Mouse (Mus musculus): Measurements from ENCODE around the gene Gm973. TPM values are rescaled to one million over a fixed set of nuclear protein-coding genes. Genes with fewer than 3 reads are reported as not detected.

The Gm973 gene
- polyA plus RNA-seq, 1 experiment from 2014 or later = not detected

DNA sequence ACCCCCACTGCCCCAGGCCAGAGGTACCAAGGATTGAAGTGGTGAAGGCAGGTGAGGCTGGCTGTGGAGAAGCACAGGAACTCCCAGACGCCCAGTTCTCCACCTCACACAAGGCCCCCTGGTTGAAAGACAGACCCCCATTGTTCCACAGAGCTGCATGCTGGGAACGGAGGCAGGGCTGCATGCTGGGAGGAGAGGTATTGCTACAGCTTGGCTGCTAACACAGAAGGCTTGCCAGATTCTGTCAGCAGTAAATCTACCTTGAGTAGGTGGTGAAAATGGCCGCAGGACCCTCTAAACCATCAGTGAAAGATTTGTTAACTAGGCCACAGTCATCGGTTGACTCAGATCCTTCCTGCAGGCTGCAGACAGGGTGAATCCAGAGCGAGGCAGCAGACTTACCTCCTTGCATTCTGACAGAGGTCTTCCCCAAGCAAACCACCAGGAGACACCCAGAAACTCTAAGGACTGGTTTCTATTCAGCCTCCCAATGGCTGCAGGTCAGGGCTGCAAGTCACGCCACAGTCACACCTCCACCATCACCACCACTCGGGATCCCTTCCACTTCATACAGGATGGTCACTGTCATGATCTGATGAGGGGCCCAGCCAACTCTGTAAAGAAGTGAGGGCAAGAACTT is 33.1 kb downstream of the Gm973 start:
- WGBS (ENCODE audit: insufficient replicate concordance) = 61% methylated on average over 7 of the region's 7 CpGs
- no peak overlapping the region for H3K27ac ChIP-seq (replicated peaks)
- H3K9me3 ChIP-seq (replicated peaks) = no peaks in the 10 kb centered on the region
- H3K4me2 ChIP-seq = no peak overlapping the region
- H3K36me3 ChIP-seq (replicated peaks) = no peaks in the 10 kb centered on the region
- no peaks in the 10 kb centered on the region for H3K4me1 ChIP-seq (replicated peaks)
- no peak overlapping the region for H3K4me3 ChIP-seq (replicated peaks)
- H3K9ac ChIP-seq = no peak overlapping the region
- H3K27me3 ChIP-seq = 0 out of 2 replicates have a peak, but pooled peaks cover 3% of the 10 kb centered on the region
- ATAC-seq (ENCODE audit: insufficient read depth) = no peak

DNA sequence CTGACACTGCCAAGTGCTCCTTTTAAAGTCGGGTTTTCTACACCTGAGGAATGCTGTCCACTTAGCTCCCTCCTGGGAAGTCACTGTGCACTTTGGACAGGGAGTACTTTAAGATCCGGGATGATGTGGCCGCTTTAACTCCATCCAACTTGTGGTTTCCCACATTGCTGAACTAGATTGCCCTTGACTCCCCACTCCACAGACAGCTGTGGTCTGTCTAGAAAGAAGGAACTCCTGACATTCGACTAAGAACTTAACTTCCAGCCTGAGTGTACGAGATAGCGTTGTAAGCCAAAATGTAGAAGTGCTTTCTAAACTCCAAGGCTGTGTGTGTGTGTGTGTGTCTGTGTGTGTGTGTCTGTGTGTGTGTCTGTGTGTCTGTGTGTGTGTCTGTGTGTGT is 34.2 kb downstream of the Gm973 start:
- 12% methylated on average over 6 of the region's 6 CpGs for WGBS (ENCODE audit: insufficient replicate concordance)
- Histone ChIP-seq H3K36me3 (replicated peaks) (no peaks in the 10 kb centered on the region), H3K4me2 (no peak overlapping the region), H3K4me1 (replicated peaks) (no peaks in the 10 kb centered on the region), H3K4me3 (replicated peaks) (no peak overlapping the region), H3K27ac (replicated peaks) (no peak overlapping the region), H3K9ac (no peak overlapping the region), H3K27me3 (0 out of 2 replicates have a peak, but pooled peaks cover 3% of the 10 kb centered on the region), H3K9me3 (replicated peaks) (no peaks in the 10 kb centered on the region)
- no peak for ATAC-seq (ENCODE audit: insufficient read depth)

DNA sequence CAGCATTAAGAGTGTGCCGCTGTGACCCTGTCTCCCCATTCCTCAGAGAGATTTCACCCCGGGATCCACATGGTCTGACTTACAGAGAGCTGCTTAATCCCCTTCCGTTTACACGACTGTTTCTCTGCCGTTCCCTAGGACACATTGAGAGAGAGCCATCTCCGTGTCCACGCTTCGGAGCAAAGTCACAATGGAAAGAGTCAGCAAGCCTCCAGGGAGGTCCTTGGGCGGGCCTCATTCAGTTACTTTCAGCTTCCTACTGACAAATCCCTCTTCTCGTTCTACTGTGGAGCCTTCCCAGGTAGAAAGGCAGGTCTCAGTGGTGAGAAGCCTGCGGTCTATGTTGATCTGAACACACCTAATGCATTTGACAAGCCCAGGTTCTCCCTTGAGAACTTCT is 34.9 kb downstream of the Gm973 start:
- no peaks in the 10 kb centered on the region for H3K9me3 ChIP-seq (replicated peaks)
- no peak overlapping the region for H3K9ac ChIP-seq
- no peaks in the 10 kb centered on the region for H3K36me3 ChIP-seq (replicated peaks)
- whole genome bisulfite sequencing (ENCODE audit: insufficient replicate concordance) = 63% methylated on average over 11 of the region's 11 CpGs
- no peak overlapping the region for H3K27ac ChIP-seq (replicated peaks)
- H3K27me3 ChIP-seq = 0 out of 2 replicates have a peak, but pooled peaks cover 3% of the 10 kb centered on the region
- no peaks in the 10 kb centered on the region; the same call in 1 of the 2 replicates for H3K4me1 ChIP-seq (replicated peaks)
- ATAC-seq (ENCODE audit: insufficient read depth) = no peak
- H3K4me2 ChIP-seq = no peak overlapping the region
- H3K4me3 ChIP-seq (replicated peaks) = no peak overlapping the region

DNA sequence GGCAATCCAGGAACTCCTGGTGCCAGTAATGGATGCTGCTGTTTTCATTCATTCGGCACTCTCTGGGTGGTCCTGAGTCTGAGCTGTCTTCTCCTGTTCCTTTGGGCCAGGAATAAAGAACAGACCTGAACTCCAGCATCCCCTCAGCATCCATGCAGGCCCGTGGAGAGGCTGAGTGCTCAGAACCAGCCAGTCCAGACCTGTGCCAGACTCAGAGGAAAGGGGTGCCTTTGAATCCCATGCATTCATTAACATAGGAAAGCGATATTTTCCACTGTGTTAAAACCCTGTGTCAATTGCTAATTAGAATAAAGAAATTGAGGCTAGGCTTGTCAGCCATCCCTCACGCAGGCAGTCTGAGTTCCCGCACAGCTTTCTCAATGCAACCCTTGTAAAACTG is 37.6 kb downstream of the Gm973 start:
- H3K27ac ChIP-seq (replicated peaks) = no peak overlapping the region
- no peaks in the 10 kb centered on the region for H3K9me3 ChIP-seq (replicated peaks)
- 0 out of 2 replicates have a peak, but pooled peaks cover 3% of the 10 kb centered on the region for H3K27me3 ChIP-seq
- no peaks in the 10 kb centered on the region for H3K36me3 ChIP-seq (replicated peaks)
- H3K9ac ChIP-seq = no peak overlapping the region
- ATAC-seq (ENCODE audit: insufficient read depth) = no peak
- H3K4me1 ChIP-seq (replicated peaks) = no peaks in the 10 kb centered on the region; the same call in 1 of the 2 replicates
- no peak overlapping the region for H3K4me3 ChIP-seq (replicated peaks)
- no peak overlapping the region for H3K4me2 ChIP-seq
- WGBS (ENCODE audit: insufficient replicate concordance) = 63% methylated on average over 5 of the region's 5 CpGs

DNA sequence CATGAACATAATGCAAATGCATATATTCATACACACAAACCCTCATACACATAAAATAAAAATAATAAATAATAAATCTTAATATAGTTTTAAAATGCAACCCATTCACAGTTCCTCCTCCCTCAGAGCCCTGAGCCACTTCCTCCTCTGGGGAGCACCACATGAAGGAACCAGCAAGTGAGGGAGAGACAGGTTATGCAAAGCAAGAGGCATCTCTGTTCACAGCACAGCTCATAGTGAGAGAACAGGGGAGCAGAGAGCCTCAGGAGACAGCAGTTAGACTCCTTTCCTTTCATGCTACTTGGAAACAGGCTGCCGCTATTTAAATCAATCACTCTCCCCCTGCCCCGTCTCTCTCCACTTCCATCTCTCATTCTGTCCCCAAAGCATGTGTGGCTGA is 47.5 kb downstream of the Gm973 start:
- Histone ChIP-seq H3K4me1 (replicated peaks) (no peaks in the 10 kb centered on the region), H3K4me3 (replicated peaks) (no peak overlapping the region), H3K4me2 (no peak overlapping the region), H3K9ac (no peak overlapping the region), H3K27me3 (no peaks in the 10 kb centered on the region; the same call in 1 of the 2 replicates), H3K36me3 (replicated peaks) (no peaks in the 10 kb centered on the region), H3K27ac (replicated peaks) (no peak overlapping the region), H3K9me3 (replicated peaks) (no peaks in the 10 kb centered on the region)
- 70% methylated on average over 2 of the region's 2 CpGs for WGBS (ENCODE audit: insufficient replicate concordance)
- no peak for ATAC-seq (ENCODE audit: insufficient read depth)

GRCm38 (mm10) chr1:59565804-59566203 is 49.7 kb downstream of the Gm973 start:
- ATAC-seq (ENCODE audit: insufficient read depth) = no peak
- Histone ChIP-seq H3K9ac (no peak overlapping the region), H3K9me3 (replicated peaks) (no peaks in the 10 kb centered on the region), H3K4me1 (replicated peaks) (no peaks in the 10 kb centered on the region), H3K27me3 (no peaks in the 10 kb centered on the region; the same call in 1 of the 2 replicates), H3K27ac (replicated peaks) (no peak overlapping the region), H3K4me2 (no peak overlapping the region), H3K4me3 (replicated peaks) (no peak overlapping the region), H3K36me3 (replicated peaks) (no peaks in the 10 kb centered on the region)
- 31% methylated on average over 5 of the region's 5 CpGs for WGBS (ENCODE audit: insufficient replicate concordance)

- ATAC-seq (ENCODE audit: insufficient read depth) = no peak
- no peak overlapping the region for H3K4me2 ChIP-seq
- H3K4me3 ChIP-seq (replicated peaks) = no peak overlapping the region
- no peak overlapping the region for H3K27ac ChIP-seq (replicated peaks)
- no peak overlapping the region for H3K9ac ChIP-seq
- 62% methylated on average over 7 of the region's 7 CpGs for WGBS (ENCODE audit: insufficient replicate concordance)
- no peaks in the 10 kb centered on the region; the same call in 1 of the 2 replicates for H3K27me3 ChIP-seq
- no peaks in the 10 kb centered on the region for H3K4me1 ChIP-seq (replicated peaks)
- no peaks in the 10 kb centered on the region for H3K36me3 ChIP-seq (replicated peaks)
- no peaks in the 10 kb centered on the region for H3K9me3 ChIP-seq (replicated peaks)
Observed at GRCm38 (mm10) chr1:59566281-59566680, 50.2 kb downstream of the Gm973 start.

DNA sequence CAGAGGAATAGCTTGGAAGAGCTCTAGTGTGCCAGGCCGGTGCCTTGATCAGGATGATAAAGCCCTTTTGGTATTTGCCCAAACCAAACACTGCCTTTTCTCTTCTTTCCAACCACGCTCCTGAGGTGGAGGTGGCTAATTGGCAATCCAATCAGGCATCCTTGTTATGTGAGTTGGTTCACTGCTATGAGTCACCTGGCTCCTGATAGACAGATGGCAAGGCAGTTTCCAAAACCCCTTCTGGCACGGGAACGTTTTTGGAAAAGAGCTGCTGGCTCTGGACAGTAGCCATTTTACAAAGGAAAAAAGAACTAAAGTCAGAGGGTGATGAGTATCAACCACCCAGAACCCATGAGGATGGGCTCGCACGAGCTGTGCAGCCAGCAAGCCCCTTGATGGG is 50.9 kb downstream of the Gm973 start:
- H3K9ac ChIP-seq = no peak overlapping the region
- 61% methylated on average over 6 of the region's 6 CpGs for whole genome bisulfite sequencing (ENCODE audit: insufficient replicate concordance)
- no peaks in the 10 kb centered on the region for H3K9me3 ChIP-seq (replicated peaks)
- no peaks in the 10 kb centered on the region for H3K4me1 ChIP-seq (replicated peaks)
- H3K4me2 ChIP-seq = no peak overlapping the region
- ATAC-seq (ENCODE audit: insufficient read depth) = no peak
- no peaks in the 10 kb centered on the region; the same call in 1 of the 2 replicates for H3K27me3 ChIP-seq
- H3K27ac ChIP-seq (replicated peaks) = no peak overlapping the region
- no peaks in the 10 kb centered on the region for H3K36me3 ChIP-seq (replicated peaks)
- no peak overlapping the region for H3K4me3 ChIP-seq (replicated peaks)

- no peaks in the 10 kb centered on the region for H3K4me1 ChIP-seq (replicated peaks)
- no peak for ATAC-seq (ENCODE audit: insufficient read depth)
- WGBS (ENCODE audit: insufficient replicate concordance) = 68% methylated on average over 4 of the region's 4 CpGs
Observed at GRCm38 (mm10) chr1:59567521-59567920, 51.5 kb downstream of the Gm973 start.

GRCm38 (mm10) chr1:59568283-59568682 is 52.2 kb downstream of the Gm973 start:
- no peak for ATAC-seq (ENCODE audit: insufficient read depth)
- no peaks in the 10 kb centered on the region; the same call in 1 of the 2 replicates for H3K27me3 ChIP-seq
- H3K27ac ChIP-seq (replicated peaks) = no peak overlapping the region
- H3K4me3 ChIP-seq (replicated peaks) = no peak overlapping the region
- H3K9me3 ChIP-seq (replicated peaks) = no peaks in the 10 kb centered on the region
- H3K9ac ChIP-seq = no peak overlapping the region
- H3K4me1 ChIP-seq (replicated peaks) = no peaks in the 10 kb centered on the region
- no peak overlapping the region for H3K4me2 ChIP-seq
- H3K36me3 ChIP-seq (replicated peaks) = no peaks in the 10 kb centered on the region
- WGBS (ENCODE audit: insufficient replicate concordance) = 71% methylated on average over 1 of the region's 1 CpGs

More at GRCm38 (mm10) chr1:59567521-59567920, 51.5 kb downstream of the Gm973 start:
- Histone ChIP-seq H3K9ac (no peak overlapping the region), H3K27me3 (no peaks in the 10 kb centered on the region; the same call in 1 of the 2 replicates), H3K4me2 (no peak overlapping the region), H3K9me3 (replicated peaks) (no peaks in the 10 kb centered on the region), H3K27ac (replicated peaks) (no peak overlapping the region), H3K36me3 (replicated peaks) (no peaks in the 10 kb centered on the region), H3K4me3 (replicated peaks) (no peak overlapping the region)

DNA sequence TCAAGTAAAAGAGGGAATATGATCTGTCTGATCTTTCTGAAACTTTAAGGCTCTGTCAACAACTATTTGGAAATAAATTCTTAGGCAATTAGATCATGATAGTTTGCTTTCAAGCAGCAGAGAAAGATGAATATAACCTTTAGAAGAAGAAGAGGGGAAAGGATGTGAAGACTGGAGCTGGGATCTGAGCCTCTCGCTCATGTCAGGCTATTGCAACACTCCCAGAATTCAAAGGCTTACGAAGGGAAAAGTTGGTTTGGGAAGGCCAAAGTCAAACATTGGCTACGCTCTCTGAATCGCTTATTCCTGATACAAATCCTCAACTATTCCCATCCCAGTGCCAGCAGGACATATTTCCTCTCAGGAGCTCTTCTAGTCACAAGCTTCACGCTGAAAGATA is 53.2 kb downstream of the Gm973 start:
- no peak for ATAC-seq (ENCODE audit: insufficient read depth)
- H3K4me2 ChIP-seq = no peak overlapping the region
- no peaks in the 10 kb centered on the region; the same call in 1 of the 2 replicates for H3K27me3 ChIP-seq
- no peak overlapping the region for H3K4me3 ChIP-seq (replicated peaks)
- H3K9ac ChIP-seq = no peak overlapping the region
- H3K27ac ChIP-seq (replicated peaks) = no peak overlapping the region
- no peaks in the 10 kb centered on the region for H3K9me3 ChIP-seq (replicated peaks)
- no peaks in the 10 kb centered on the region for H3K36me3 ChIP-seq (replicated peaks)
- no peaks in the 10 kb centered on the region for H3K4me1 ChIP-seq (replicated peaks)
- 67% methylated on average over 5 of the region's 5 CpGs for WGBS (ENCODE audit: insufficient replicate concordance)

- no peak for ATAC-seq (ENCODE audit: insufficient read depth)
- no peaks in the 10 kb centered on the region for H3K4me1 ChIP-seq (replicated peaks)
Observed at GRCm38 (mm10) chr1:59570767-59571166, 54.7 kb downstream of the Gm973 start.

More at GRCm38 (mm10) chr1:59570767-59571166, 54.7 kb downstream of the Gm973 start:
- Histone ChIP-seq H3K9me3 (replicated peaks) (no peaks in the 10 kb centered on the region), H3K4me3 (replicated peaks) (no peak overlapping the region), H3K27me3 (no peaks in the 10 kb centered on the region; the same call in 1 of the 2 replicates), H3K9ac (no peak overlapping the region), H3K27ac (replicated peaks) (no peak overlapping the region), H3K4me2 (no peak overlapping the region), H3K36me3 (replicated peaks) (no peaks in the 10 kb centered on the region)
- WGBS (ENCODE audit: insufficient replicate concordance) = 40% methylated on average over 4 of the region's 4 CpGs

All from liver, embryonic 15.5 days (tissue).